Mouse (Mus musculus) myocyte (in vitro differentiated cells): ENCODE results near the gene Sh3gl1. TPM values are rescaled to one million over a fixed set of nuclear protein-coding genes. Genes with fewer than 3 reads are reported as not detected.
"Not testable (repeated sequence)": the region's sequence is repeated elsewhere in the genome, so short reads cannot be mapped to it uniquely, and the experiment has no call there.

Source experiments
- H3K27me3 ChIP-seq: one replicate; pipeline ENCODE4 v1.6.1; 2011; ENCODE audit not compliant: control insufficient read depth, insufficient read depth, insufficient read length
- H3K36me3 ChIP-seq: one replicate; pipeline ENCODE4 v1.6.1; 2011; ENCODE audit not compliant: control insufficient read depth, insufficient read depth
- H3K4me2 ChIP-seq: one replicate; pipeline ENCODE4 v1.6.1; 2011; ENCODE audit warnings: low read depth, control low read depth
- H3K4me3 ChIP-seq: one replicate; pipeline ENCODE4 v1.5.1; 2011; ENCODE audit warnings: mild to moderate bottlenecking, control low read depth, moderate library complexity
- H3K79me2 ChIP-seq: one replicate; pipeline ENCODE4 v1.6.1; 2011; ENCODE audit not compliant: control insufficient read depth, insufficient read depth
- H3ac ChIP-seq: one replicate; pipeline ENCODE4 v1.6.1; 2011; ENCODE audit not compliant: control insufficient read depth, insufficient read length
- CEBPB ChIP-seq: IDR thresholded peaks from 2 replicates; pipeline ENCODE4 v1.6.1; 2011; ENCODE audit warnings: mild to moderate bottlenecking, moderate library complexity; ENCODE audit not compliant: poor library complexity, insufficient read depth, severe bottlenecking
- E2F4 ChIP-seq: IDR thresholded peaks from one replicate; pipeline ENCODE4 v1.6.1; 2011; ENCODE audit warnings: mild to moderate bottlenecking, control low read depth, moderate library complexity; ENCODE audit not compliant: insufficient read depth
- MAX ChIP-seq: IDR thresholded peaks from one replicate; pipeline ENCODE4 v1.6.1; 2011; ENCODE audit warnings: low read depth, mild to moderate bottlenecking, control low read depth
- MYOD1 ChIP-seq, 3 experiments: IDR thresholded peaks; one replicate each; pipeline ENCODE4 v1.6.1; 2011; ENCODE audit warnings: control low read depth in 2 of 3, low read depth in 2 of 3, mild to moderate bottlenecking in 2 of 3, moderate library complexity in 1 of 3; ENCODE audit not compliant: insufficient read length in 2 of 3, control insufficient read depth in 1 of 3
- MYOG ChIP-seq, 3 experiments: IDR thresholded peaks; one replicate each; pipeline ENCODE4 v1.6.1; 2011; ENCODE audit warnings: control low read depth in 2 of 3, low read depth in 2 of 3, mild to moderate bottlenecking in 2 of 3; ENCODE audit not compliant: insufficient read length in 2 of 3, control insufficient read depth in 1 of 3, insufficient read depth in 1 of 3
- POLR2A ChIP-seq: IDR thresholded peaks from one replicate; pipeline ENCODE4 v1.6.1; 2011; ENCODE audit warnings: low read depth, mild to moderate bottlenecking, control low read depth, moderate library complexity; ENCODE audit not compliant: insufficient read length
- POLR2AphosphoS2 ChIP-seq: IDR thresholded peaks from one replicate; pipeline ENCODE4 v1.6.1; 2011; ENCODE audit warnings: low read depth, control low read depth; ENCODE audit not compliant: insufficient read length
- REST ChIP-seq: IDR thresholded peaks from one replicate; pipeline ENCODE4 v1.6.1; 2011; ENCODE audit warnings: mild to moderate bottlenecking, control low read depth, moderate library complexity; ENCODE audit not compliant: insufficient read depth, insufficient read length
- SRF ChIP-seq: IDR thresholded peaks from one replicate; pipeline ENCODE4 v1.6.1; 2011; ENCODE audit warnings: low read depth; ENCODE audit not compliant: control insufficient read depth, insufficient read length
- TCF12 ChIP-seq: IDR thresholded peaks from one replicate; pipeline ENCODE4 v1.6.1; 2011; ENCODE audit warnings: mild to moderate bottlenecking, control low read depth; ENCODE audit not compliant: poor library complexity, insufficient read depth, severe bottlenecking
- TCF3 ChIP-seq: IDR thresholded peaks from one replicate; pipeline ENCODE4 v1.6.1; 2011; ENCODE audit warnings: low read depth, control low read depth; ENCODE audit not compliant: insufficient read length
- USF1 ChIP-seq: IDR thresholded peaks from one replicate; pipeline ENCODE4 v1.6.1; 2011; ENCODE audit warnings: low read depth, mild to moderate bottlenecking, control low read depth, moderate library complexity
- polyA plus RNA-seq: library from polyadenylated mRNA; unstranded; fragments of >200 nt; fragmentation: generic; extraction: Trizol; gene quantifications from one replicate; pipeline ENCODE4 v1.2.1, GENCODE M21; 2012; ENCODE audit warnings: missing spikeins

Sh3gl1 gene
- polyA plus RNA-seq, result 66.9 TPM

DNA sequence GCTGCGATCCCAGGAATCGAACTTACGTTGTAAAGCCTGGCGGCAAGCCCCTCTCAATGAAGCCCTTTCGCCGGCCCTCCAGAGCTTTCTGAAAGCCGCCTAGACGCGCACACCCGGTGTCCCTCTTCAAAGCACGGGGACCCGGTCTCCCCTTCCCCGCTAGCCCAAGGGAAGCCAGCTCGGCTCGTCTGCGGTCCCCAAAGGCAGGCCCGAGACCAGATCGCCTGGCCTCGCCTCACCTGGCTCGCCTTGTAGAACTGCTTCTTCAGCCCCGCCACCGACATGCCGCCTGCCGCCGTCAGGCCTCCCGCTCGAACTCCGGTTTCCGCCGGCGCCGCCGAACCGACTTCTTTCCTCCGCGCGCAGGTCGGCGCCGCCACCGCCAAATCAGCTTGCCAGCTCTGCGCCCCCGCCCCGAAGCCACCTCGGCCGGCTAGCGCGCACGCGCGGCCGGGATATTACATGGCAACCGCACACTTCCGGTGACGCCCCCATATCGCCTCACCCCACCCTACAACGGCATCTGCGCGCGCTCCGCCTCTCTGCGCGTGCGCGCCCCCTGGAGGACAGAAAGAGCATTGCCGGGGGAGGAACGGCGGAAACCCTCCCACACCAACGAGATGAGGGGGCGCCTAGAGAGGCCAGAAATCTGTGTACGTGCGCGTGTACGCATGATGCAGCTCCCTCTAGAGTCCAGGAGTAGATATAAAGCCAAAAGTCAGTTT is at the start of gene Sh3gl1:
Gene Sh3gl1, minus strand, starts transcription at position 460 of the 725 bp plus-strand sequence.
- peak within 1 kb of the TSS; percentile 53 for H3ac ChIP-seq
- H3K79me2 ChIP-seq, result peaks cover 58% of the 10 kb centered on the region
- H3K27me3 ChIP-seq, result no peaks in the 10 kb centered on the region
- H3K36me3 ChIP-seq, result no peaks in the 10 kb centered on the region
- TF ChIP-seq MAX, result peak; percentile 37
- peak; percentile 69 for TF ChIP-seq E2F4
- TF ChIP-seq SRF, result peak; percentile 45
- TF ChIP-seq CEBPB, result no peak
- TF ChIP-seq TCF12, result no peak
- TF ChIP-seq MYOG (IDR thresholded peaks at IDR 0.05; ENCODE audit: control insufficient read depth in 1 of 3, insufficient read depth in 1 of 3, insufficient read length in 2 of 3, low read depth in 2 of 3), result peak in 1 of 3 experiments; percentile 54
- no peak for TF ChIP-seq USF1
- TF ChIP-seq POLR2A, result peak; percentile 90
- peak; percentile 91 for TF ChIP-seq POLR2AphosphoS2
- TF ChIP-seq TCF3, result no peak
- peak in 2 of 3 experiments; percentile 9 to 75 for TF ChIP-seq MYOD1 (IDR thresholded peaks at IDR 0.05; ENCODE audit: control insufficient read depth in 1 of 3, insufficient read length in 2 of 3, low read depth in 2 of 3)
- no peak for TF ChIP-seq REST
- H3K4me3 ChIP-seq, result peak within 1 kb of the TSS; percentile 80
- peak within 1 kb of the TSS; percentile 91 for H3K4me2 ChIP-seq

DNA sequence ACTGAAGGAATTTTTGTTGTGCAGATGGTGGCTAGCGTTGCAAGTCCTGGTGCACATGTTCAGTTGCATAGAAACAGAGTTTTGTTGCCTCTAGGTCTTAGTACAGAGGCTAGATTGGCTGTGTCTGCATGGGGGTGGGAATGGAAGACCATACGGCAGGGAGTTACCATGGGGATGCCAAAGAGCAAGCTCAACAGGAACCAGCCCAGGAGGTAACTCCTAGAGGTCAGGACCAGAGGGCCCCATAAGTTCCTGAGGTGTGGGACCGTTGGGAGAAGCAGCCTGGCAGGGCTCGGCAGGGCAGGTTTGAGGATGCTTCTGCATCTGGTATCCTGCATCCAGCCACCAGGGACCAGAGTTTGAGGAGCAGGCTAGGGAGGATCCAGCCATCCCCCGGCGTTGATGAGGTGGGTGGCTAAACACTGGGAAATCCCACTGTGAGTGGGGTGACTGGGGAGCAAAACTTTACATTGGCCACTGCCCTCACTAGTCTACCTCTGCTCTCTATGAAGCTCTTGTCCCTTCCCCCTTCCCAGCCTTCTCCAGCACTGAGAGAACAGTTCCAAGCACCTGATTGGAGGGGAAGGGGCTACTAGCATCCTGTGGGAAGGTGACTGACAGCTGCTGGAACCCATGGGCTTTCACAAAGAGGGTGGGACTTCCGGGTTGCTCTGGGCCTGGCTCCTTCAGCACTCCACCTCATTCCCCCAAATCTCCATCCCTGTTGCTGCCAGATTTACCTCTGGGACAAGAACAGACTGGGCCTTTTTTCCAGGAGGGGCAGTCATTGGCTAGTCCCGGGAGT is 44.5 kb upstream of the Sh3gl1 start:
- no peak for TF ChIP-seq TCF12
- TF ChIP-seq REST, result no peak
- TF ChIP-seq POLR2AphosphoS2, result no peak
- no peak for TF ChIP-seq TCF3
- TF ChIP-seq SRF, result no peak
- TF ChIP-seq CEBPB, result no peak
- peak overlapping the region; percentile 84 for H3K4me2 ChIP-seq
- peaks cover 3% of the 10 kb centered on the region for H3K36me3 ChIP-seq
- H3ac ChIP-seq, result peak overlapping the region; percentile 53
- H3K79me2 ChIP-seq, result peaks cover 42% of the 10 kb centered on the region
- H3K4me3 ChIP-seq, result peak overlapping the region; percentile 68
- H3K27me3 ChIP-seq, result no peaks in the 10 kb centered on the region

DNA sequence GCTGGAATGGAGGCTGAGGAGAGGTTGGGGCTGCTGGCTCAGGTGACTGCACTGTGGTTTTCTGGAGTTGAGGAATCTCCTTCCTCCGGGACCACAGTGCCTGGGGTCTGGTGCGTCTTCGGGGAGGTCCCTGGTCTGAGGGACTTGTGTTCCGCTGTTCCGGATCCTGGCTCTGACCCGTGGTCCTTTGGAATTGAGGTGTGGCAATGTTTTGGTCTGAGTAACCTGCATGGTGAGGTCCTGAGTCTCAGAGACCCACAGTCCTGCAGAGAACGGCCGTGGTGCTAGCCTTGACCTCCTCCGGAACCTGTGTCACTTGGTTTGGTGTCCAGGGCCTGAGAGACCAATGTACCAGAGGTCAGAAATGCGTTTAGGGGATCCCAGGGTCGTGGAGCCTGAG is 43.5 kb upstream of the Sh3gl1 start:
- no peak for TF ChIP-seq TCF12
- TF ChIP-seq SRF, result no peak
- TF ChIP-seq POLR2AphosphoS2, result no peak
- TF ChIP-seq MYOD1 (IDR thresholded peaks at IDR 0.05; ENCODE audit: control insufficient read depth in 1 of 3, insufficient read length in 2 of 3, low read depth in 2 of 3), result no peak
- TF ChIP-seq MAX, result no peak
- TF ChIP-seq TCF3, result no peak
- no peak for TF ChIP-seq USF1
- no peak for TF ChIP-seq POLR2A
- TF ChIP-seq MYOG (IDR thresholded peaks at IDR 0.05; ENCODE audit: control insufficient read depth in 1 of 3, insufficient read depth in 1 of 3, insufficient read length in 2 of 3, low read depth in 2 of 3), result no peak
- H3K79me2 ChIP-seq, result peaks cover 39% of the 10 kb centered on the region
- peak overlapping the region; percentile 53 for H3ac ChIP-seq
- peak overlapping the region; percentile 84 for H3K4me2 ChIP-seq
- peak overlapping the region; percentile 68 for H3K4me3 ChIP-seq
- no peaks in the 10 kb centered on the region for H3K27me3 ChIP-seq
- H3K36me3 ChIP-seq, result peaks cover 3% of the 10 kb centered on the region

DNA sequence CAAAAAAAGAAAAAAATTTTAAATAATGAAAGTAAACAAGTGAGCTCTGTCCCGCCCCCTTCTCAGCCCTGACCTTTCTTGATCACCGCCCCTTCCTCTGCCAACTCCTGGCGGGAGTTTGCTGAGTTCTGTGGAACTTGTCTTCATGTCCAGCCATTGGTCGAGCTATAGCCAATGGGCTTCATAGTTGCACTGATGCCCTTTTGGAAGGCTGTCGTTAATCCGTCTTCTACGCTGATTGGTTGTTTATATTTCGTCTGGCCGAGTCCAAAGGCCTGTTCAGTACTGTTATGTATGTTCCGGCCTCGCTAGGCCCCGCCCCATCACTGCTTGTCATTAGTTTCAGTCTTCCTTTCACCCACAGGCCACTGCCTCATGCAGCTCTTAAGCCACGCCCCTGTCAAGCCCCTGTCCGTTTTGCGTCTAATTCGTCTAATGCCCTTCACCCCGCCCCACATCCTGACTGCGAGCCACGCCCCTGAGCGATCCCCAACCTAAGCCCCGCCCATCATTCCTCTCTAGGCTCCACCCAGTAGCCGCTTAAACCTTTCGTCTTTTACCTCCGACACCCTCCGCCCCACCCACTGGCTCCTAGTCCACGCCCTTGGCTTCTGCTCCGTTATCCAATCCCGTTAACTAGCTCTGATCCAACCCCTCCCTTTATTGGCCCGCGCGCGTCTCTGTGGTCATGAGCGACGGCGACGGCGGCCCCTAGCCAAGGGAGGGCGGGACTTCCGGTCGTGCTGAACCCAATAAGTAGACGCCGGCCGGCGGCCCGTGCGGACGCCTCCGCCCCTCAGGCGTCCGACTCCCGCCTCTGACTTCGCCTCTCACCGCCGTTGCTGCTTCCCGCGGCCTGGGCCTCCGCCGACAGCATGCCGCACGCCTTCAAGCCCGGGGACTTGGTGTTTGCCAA is 42.7 kb upstream of the Sh3gl1 start, which contains the start of gene Hdgfl2:
Gene Hdgfl2, plus strand, starts transcription at position 755 of the 916 bp plus-strand sequence.
- Histone ChIP-seq H3K27me3 (no peaks in the 10 kb centered on the region), H3ac (peak within 1 kb of the TSS; percentile 53), H3K36me3 (peaks cover 3% of the 10 kb centered on the region), H3K4me2 (peak within 1 kb of the TSS; percentile 84), H3K4me3 (peak within 1 kb of the TSS; percentile 68), H3K79me2 (peaks cover 35% of the 10 kb centered on the region)
- TF ChIP-seq POLR2AphosphoS2 (peak; percentile 94), SRF (peak; percentile 95), TCF3 (no peak), POLR2A (peak; percentile 96), E2F4 (peak; percentile 89), MYOD1 (IDR thresholded peaks at IDR 0.05; ENCODE audit: control insufficient read depth in 1 of 3, insufficient read length in 2 of 3, low read depth in 2 of 3) (no peak)

DNA sequence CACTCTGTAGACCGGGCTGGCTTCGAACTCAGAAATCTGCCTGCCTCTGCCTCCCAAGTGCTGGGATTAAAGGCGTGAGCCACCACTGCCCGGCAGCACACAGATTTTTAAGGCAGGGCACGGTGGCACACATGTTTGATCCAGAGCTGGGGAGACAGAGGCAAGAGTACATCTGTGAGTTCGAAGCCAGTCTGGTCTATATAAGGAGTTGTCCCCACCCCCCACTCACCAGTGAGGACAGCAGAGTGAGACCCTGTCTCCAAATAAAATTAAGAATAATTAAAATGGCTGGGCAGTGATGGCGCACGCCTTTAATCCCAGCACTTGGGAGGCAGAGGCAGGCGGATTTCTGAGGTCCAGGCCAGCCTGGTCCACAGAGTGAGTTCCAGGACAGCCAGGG is 41.9 kb upstream of the Sh3gl1 start:
- not testable (repeated sequence) for H3K36me3 ChIP-seq, H3ac ChIP-seq, H3K27me3 ChIP-seq
- H3K4me3 ChIP-seq, result peak overlapping the region; percentile 68
- peaks cover 35% of the 10 kb centered on the region for H3K79me2 ChIP-seq
- H3K4me2 ChIP-seq, result peak overlapping the region; percentile 76
